Mouse (Mus musculus) adrenal gland, adult 2 months (tissue): Measurements from ENCODE around the gene Stab1. TPM values are rescaled to one million over a fixed set of nuclear protein-coding genes. Genes with fewer than 3 reads are reported as not detected.

Source experiments
- DNase-seq: peaks from one replicate; pipeline ENCODE4 v3.0.0; 2021
- polyA plus RNA-seq: library from polyadenylated mRNA; depleted of rRNA; stranded (reverse); fragments of >200 nt; gene quantifications from 2 replicates; pipeline ENCODE4 v1.2.3, GENCODE M21; 2012
- total RNA-seq, 2 experiments: library from RNA; stranded (reverse); gene quantifications; 2 replicates each; pipeline ENCODE4 v1.2.3; 2021

Gene Stab1
- total and polyA plus RNA-seq, 3 experiments, result 55.8 to 80.5 (median 67.6) TPM

GRCm38 (mm10) chr14:31194891-31195513 lies 26.6 kb upstream of the Stab1 start:
- DNase-seq, result peak; percentile 91

DNA sequence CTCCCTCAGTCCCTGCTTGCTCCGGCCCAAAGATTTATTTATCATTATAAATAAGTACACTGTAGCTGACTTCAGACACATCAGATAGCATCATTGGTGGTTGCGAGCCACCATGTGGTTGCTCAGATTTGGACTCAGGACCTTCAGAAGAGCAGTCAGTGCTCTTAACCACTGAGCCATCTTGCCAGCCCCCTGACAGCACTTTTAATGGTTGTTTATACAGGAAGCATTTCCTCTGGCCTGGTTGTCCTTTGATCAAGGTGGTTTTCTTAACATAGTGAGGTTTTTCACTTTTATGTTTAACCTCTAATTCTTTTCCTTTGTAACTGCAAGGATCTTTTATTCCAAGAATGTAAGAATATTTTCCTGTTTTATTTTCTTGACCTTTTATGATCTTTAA lies 26.0 kb upstream of the Stab1 start:
- DNase-seq, result no peak

DNA sequence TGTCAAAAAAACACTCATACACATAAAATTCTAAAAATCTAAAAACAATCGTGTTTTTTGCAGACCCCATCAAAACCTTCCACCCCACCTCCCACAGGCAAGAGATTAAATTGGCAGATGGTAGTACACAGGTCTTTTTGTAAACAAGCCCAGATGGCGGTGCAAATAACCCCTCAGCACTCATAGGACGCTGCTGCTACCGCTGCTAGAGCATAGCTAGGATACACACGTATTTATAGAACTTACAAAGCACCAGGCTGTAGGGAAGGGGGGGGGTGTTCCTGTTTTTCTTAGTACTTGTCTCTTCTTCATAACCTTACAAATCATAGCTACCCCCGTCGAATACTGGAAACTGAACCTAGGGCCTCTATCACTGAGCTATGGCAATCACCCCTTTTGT lies 25.4 kb upstream of the Stab1 start:
- DNase-seq, result no peak

- DNase-seq, result no peak
Measured at GRCm38 (mm10) chr14:31191936-31192335, 23.5 kb upstream of the Stab1 start.

DNA sequence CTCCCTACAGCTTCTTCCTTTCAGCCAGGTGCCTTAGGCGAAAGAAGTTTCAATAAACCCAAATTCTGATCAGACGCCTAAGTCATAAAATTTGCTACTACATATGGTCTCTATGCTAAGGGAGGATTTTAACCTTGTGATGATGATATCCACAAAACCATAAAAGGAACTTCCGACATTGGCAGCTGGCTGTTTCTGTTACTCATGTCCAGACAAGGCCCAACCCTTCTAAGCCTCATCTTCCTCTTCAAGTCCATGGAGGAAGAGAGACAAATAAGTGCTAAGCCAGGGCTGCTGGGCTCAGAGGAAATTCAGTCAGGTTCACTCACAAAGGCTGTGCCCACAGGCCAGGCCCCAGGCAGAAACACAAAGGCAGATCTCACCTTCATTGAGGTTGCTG lies 20.9 kb upstream of the Stab1 start:
- DNase-seq, result no peak

DNA sequence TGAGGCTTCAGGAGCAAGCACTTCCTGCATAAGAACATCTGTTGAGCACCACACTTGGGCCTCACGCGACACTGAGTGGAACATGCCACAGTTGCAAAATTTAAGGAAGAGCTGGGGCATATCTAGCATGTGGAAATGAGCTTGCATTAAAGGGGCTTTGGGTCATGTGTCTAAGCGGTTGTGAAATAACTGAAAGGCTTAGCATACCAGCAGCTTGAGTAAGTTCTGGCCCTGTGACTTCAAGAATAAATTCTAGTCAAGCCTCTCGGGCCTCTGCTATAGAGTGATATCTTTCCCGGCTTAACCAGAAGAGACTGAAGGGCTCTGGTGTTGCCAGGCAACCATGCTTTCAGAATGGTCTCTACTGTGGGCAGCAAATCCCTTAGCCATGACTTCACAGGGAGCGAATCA lies 20.3 kb upstream of the Stab1 start:
- DNase-seq, result no peak

DNA sequence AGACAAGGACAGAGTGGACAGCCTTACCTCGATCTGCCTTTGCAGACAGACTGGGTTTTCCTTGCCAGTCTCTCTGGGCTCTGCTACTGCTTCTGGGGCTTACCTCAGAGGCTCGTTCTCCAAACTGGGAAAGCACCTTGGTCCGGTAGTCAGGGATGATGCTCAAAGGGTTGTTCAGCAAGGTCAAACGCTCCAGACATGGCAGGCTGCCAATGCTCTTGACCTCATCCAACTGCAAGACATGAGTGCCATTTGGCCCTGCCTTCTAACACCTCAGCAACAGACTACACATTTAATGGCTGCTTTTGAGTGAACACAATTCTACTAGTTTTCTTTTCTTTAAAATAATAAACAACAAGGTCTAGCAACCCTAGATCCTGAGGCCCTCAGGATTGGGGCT lies 18.2 kb upstream of the Stab1 start:
- DNase-seq, result peak; percentile 77

GRCm38 (mm10) chr14:31184195-31184594 lies 15.8 kb upstream of the Stab1 start:
- DNase-seq, result no peak

DNA sequence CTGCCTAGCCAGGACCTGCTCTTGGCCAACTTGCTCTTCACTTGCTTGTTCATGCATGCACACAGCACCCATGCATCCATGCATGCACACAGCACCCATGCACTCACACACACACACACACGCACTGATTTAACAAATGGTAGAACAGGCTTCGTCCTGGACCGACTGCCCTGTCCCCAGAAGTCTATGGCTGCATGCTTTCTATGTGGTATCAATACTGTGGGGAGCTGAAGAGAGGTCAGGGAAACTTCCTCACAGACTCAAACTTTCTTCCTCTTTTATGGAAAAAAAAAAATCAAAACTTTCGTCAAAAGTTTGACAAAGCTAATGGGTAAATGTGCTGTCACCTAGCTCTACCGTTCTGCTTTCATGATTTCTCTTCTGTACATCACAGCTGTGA lies 15.1 kb upstream of the Stab1 start:
- no peak for DNase-seq

- no peak for DNase-seq
Measured at GRCm38 (mm10) chr14:31182786-31183290, 14.4 kb upstream of the Stab1 start.

GRCm38 (mm10) chr14:31181512-31181911 lies 13.1 kb upstream of the Stab1 start:
- no peak for DNase-seq

GRCm38 (mm10) chr14:31179677-31180365 lies 11.4 kb upstream of the Stab1 start:
- no peak for DNase-seq

DNA sequence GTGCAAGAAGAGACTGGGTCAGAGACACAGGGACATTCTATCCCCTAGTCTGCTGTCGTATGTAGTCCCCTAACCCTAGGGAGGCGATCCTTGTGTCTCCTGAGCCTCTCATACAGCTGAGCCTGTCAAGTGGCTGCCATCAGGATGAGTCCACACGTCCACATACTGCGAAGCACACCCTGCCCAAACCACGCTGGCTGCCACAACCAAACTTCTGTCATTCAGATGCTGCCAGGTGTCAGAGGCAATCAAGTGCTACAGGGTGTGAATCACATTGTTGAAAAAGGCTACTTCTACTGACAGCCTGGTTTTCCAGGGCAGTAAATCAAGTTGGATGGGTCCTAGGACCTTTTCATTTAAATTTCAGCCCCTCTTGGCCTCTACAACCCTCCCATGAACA lies 9.3 kb upstream of the Stab1 start:
- DNase-seq, result no peak

DNA sequence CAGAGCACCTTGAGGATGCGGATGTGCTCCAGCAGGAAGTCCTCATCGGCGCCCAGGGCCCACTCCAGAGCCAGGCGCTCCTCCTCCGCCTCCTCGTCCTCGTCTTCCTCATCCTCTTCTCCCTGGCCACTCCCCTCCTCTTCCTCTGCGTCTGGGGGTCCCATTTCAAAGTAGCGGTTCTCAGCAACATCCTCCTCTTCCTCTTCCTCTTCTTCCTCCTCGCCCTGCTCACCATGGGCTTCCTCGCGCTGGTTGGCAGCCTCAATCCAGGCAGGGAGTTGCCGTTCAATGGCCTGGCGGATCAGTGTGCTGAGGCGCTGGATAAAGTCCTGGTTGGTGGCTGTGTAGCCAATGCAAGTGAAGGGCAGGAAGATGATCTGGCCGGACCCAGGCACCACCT lies 8.8 kb upstream of the Stab1 start:
- no peak for DNase-seq

DNA sequence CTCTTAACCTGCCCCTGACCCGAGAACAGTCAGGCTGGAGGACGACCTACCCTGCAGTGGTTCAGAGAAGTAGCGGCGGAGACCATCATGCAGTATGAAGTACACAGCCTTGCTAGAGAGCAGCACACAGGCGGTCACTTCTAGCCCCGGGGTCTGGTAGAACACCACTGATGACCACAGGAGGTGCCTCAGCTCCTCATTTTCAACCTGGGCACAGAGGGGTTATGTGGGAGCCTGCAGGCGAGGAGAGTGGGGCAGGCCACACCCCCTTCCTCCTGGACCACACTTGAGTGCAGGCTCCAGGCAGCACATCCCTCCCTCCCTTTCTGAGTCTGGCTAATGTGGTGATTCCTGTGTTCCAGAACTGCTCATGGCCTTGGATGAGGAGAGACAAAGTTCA lies 5.1 kb upstream of the Stab1 start:
- DNase-seq, result no peak

DNA sequence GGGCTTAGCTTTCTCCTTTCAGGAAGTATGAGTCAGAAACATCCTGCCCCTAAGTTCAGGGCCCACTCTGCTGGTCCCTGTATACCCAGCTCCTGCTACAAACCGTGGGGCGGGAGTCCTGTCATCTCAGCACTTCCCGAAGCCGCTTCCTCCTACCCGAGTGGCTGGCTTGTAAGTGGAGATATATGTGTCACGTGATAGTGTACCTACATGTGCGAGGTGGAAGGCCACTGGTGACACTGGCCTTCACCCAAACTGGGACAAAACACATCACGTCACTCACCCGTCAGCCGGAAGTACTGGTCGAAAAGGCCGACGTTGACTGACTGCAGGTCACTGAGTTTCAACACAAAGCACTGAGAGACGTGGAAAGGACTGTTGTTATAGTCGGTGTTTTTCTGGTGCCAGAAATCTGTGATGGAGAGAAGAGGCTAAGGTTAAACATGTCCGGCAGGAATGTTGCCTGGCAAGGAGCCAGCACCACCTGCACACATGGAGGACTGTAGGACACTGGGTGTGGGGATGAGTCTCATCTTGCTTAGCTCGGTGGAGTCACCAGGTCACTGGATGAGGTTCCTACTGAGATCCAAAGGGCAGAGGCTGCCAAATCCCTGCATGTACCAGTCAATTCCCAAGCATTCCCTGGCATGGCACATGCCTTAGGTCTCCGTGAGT lies 4.5 kb upstream of the Stab1 start:
- peak; percentile 67 for DNase-seq

- DNase-seq, result no peak
Measured at GRCm38 (mm10) chr14:31171821-31172220, 3.4 kb upstream of the Stab1 start.

- DNase-seq, result no peak
Measured at GRCm38 (mm10) chr14:31171386-31171785, 2.9 kb upstream of the Stab1 start.

DNA sequence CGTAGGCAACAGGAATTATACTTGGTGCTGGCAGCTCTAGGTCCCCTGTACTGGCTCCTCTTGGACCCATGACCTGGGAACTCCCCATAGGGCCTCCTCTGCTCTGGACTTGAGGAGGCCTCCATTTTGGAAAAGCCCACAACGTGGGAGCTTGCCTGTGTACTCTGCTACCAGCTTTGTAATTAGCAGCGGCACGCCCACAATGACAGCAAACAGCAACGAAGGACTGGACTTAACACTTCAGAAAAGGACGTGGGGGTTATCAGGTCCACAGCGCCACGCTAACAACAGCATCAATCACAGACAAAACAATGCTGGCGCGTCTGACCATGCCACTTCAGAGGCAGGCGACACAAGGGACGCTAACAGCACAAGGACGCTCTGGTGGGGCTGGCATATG lies 2.5 kb upstream of the Stab1 start:
- no peak for DNase-seq

DNA sequence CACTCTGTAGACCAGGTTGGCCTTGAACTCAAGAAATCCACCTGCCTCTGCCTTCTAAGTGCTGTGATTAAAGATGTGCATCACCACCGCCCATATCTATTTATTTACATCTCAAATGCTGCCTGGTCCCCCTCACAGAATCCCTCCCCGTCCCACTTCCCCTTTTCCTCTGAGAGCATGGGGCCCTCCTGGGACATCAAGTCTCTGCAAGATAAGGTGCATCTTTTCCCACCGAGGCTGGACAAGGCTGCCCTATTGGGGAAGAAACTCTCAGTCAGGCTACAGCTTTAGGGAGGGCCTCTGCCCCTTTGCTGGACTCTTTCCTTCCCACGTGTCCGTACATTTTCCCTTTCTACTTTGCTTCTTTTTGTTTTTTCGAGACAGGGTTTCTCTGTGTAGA lies 1.1 kb upstream of the Stab1 start:
- no peak for DNase-seq

DNA sequence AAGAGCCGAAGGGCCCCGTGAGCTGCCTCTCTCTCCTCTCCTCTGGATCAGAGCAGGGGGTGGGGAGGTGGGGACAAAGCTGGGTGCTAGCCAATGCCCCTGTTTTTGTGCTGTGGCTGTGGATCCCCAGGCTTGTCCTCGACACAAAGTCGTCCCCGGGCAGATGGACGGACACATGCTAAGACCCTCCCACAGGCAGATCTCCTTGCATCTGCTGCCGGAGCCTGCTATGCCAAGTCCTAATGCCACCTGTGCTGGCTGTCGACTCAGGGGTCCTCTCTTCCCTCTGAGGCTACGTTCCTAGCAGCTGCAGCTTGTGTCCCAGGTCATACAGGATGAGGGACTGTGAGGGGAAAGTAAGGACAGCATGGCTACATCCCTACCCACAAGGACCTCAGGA lies 1.6 kb downstream of the Stab1 start:
- DNase-seq, result no peak

GRCm38 (mm10) chr14:31165991-31166630 lies 2.3 kb downstream of the Stab1 start:
- peak; percentile 41 for DNase-seq

DNA sequence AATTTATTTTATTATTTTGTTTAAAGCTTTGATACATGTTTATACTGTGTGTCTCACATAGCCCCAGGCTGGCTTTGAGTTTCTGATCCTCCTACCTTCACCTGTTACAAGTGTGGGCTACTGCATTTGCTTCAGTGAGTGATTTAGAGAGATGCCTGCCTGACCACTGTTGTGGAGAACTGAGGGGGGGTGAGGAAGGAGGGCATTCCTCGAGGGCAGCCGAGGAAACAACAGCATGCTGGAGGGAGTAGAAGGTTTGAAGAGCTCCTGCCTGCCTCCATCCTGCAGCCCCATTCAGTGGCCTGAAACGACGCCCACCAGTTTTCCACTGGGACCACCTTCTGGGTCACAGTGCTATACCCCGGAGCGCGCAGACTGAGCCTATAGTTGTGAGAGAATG lies 3.0 kb downstream of the Stab1 start:
- no peak for DNase-seq
